Mouse (Mus musculus): ENCODE data around the gene Coq5.
A peak's percentile ranks its signal among the peaks of the same experiment; 100 is the strongest.

Gene Coq5

DNA sequence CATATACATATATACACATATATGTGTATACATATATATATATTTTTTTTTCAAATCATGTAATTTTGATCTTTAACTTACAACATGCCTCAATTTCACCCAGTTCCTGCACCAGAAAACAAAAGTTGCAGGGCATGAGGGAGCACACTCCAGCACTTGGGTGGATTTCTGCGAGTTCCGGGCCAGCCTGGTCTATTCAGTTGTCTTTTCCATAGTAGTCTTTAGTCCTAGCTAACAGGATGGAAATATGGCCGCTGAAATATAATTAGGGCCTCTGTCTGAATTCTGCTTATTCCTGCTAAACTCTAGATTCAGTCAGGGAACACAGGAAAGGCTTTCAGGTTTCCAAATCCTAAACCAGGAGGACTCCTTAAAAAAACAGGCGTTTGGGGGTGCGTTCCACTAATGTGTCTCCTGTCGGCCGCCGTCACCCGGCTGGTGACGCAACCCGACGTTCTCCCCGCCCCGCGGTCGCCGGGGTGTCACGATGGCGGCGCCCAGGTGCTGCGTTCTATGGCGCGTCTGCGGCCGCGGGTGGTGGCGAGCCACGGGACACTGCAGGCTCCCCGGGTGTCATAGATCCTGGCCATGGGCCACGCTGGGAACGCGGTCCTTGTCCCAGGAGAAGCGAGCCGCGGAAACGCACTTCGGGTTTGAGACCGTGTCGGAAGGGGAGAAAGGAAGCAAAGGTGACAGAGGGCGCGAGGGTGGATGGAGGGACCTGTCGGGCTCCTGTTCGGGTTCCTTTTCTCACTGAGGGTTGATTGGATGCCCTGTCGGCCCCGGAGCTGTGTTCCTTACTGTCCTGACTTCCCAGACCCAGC is at the start of gene Coq5:
TSS of gene Coq5 (plus strand) at position 441 of the 824 bp plus-strand sequence.
- DNase-seq (ENCODE audit: low spot score): peak; percentile 84

GRCm38 (mm10) chr5:115230830-115231551 is 48.5 kb upstream of the Coq5 start:
- no peak for DNase-seq (ENCODE audit: low spot score)

DNA sequence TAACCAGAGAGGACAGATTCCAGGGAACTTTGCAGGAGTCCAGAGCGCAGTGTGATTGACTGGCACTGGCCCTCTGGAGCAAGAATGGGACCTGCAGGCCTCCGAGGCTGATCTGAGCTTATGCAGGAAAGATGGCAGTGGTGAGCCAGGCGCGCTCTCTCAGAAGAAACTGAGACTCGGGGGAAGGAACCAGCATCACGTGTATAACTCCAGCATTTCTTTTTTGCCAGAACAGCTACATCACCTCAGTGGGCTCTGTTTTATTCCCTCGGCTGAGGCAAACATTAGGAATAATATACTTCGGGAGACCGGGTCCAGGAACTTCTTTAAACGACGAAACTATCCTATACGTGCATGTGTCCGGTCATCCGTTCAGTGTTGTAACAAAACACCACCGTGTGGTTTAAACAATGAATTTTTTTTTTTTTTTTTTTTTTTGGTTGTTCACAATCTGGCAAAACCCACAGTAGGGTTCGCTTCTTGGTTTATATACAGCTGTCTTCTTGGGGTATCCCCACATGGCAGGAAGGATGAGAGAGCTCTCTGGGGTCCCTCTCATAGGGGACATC is 47.8 kb upstream of the Coq5 start:
- DNase-seq (ENCODE audit: low spot score): no peak

DNA sequence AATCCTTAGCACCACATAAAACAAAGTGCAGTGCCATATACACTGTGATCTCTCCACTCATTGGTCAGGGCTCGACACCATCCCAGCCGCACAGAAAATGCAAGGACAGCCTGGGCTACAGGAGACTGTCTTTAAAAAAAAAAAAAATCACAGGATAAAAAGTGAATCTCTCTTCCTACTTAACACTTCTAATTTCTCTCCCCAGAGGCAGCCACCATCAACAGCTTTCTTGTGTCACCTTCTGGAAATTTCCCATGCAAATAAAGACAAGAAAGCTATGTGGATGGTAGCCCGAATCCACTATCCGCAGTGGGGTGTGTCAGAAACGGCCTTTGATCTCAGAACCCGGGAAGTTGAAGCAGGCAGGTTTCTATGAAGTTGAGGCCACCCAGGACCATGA is 47.0 kb upstream of the Coq5 start:
- DNase-seq (ENCODE audit: low spot score): no peak

DNA sequence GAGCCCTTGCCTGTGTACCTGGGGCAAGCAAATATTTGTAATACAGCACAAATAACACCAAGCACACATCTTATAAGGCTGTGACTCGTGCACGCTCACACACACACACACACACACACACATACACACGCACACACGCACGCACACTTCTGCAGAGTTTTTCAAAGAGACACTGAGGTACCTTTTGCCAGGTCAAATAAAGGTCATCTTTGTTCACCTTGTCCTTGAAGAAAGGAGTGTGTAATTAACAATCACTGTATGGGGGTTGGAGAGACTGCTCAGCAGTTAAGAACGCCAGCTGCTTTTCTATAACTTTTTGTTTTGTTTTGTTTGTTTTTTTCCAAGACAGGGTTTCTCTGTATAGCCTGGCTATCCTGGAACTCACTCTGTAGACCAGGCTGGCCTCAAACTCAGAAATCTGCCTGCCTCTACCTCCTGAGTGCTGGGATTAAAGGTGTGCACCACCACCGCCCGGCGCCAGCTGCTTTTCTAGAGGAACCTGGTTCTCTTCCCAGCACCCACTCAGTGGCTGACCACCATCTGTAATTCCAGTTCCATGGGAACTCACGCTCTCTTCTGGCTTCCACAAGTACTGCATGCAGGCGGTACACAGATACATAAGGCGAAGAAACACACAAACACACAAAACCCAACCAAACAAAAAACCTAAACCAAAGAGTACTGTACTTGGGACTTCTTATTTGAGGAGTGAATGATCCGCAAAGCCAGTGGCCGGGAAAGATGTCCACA is 46.3 kb upstream of the Coq5 start:
- no peak for DNase-seq (ENCODE audit: low spot score)

- DNase-seq (ENCODE audit: low spot score): no peak
Observed at GRCm38 (mm10) chr5:115234519-115234918, 44.9 kb upstream of the Coq5 start.

DNA sequence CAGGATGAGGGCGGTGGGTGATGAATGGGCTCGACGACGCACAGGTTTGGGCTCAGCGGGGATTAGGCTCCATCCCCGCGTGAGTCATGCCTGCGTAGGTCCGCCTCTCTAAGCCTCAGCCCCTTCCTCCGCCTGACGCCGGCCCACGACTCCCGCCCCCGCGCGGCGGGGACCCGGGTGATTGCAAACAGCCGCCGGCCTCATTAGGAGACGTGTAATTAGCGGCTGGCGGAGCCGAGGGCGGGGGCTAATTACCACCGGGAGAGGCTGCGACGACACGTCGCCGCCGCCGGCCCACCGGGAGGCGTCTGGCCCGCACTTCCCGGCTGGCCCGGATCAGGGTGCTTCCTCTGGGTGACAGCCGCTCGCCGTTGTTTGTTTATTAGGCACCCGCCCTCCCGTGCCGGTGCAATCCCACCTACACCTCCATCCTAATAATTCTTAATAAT is 44.1 kb upstream of the Coq5 start:
- no peak for DNase-seq (ENCODE audit: low spot score)

- DNase-seq (ENCODE audit: low spot score): peak; percentile 80
Observed at GRCm38 (mm10) chr5:115235786-115236263, 43.6 kb upstream of the Coq5 start, which contains the start of gene Pop5. Pop5 (plus strand) TSS chr5:115235836.

- DNase-seq (ENCODE audit: low spot score): peak; percentile 82
Observed at GRCm38 (mm10) chr5:115237803-115238728, 41.4 kb upstream of the Coq5 start.

DNA sequence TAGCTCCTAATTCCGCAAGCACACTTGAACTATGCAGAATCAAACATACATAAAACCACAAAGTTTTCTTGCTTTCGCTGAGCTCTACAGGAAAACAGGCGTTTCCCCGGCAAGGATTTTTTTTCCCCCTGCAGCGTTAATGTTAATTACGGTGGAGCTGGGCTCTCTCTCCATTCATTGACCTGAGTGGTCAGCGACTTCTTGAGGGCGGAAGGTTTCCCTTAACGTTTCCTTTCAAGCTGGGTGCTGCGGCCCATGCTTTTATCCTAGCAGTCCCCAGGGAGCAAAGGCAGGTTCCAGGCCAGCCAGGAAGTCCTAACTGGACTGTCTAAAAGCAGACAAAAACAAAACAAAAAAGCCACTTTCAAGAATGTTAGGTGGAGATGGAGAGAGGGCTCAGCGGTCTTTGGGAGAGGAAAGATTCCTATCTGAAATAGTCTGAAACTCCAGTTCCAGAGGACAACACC is 40.7 kb upstream of the Coq5 start:
- DNase-seq (ENCODE audit: low spot score): no peak

- no peak for DNase-seq (ENCODE audit: low spot score)
Observed at GRCm38 (mm10) chr5:115240191-115240590, 39.3 kb upstream of the Coq5 start.

- DNase-seq (ENCODE audit: low spot score): no peak
Observed at GRCm38 (mm10) chr5:115255472-115255871, 24.0 kb upstream of the Coq5 start.

DNA sequence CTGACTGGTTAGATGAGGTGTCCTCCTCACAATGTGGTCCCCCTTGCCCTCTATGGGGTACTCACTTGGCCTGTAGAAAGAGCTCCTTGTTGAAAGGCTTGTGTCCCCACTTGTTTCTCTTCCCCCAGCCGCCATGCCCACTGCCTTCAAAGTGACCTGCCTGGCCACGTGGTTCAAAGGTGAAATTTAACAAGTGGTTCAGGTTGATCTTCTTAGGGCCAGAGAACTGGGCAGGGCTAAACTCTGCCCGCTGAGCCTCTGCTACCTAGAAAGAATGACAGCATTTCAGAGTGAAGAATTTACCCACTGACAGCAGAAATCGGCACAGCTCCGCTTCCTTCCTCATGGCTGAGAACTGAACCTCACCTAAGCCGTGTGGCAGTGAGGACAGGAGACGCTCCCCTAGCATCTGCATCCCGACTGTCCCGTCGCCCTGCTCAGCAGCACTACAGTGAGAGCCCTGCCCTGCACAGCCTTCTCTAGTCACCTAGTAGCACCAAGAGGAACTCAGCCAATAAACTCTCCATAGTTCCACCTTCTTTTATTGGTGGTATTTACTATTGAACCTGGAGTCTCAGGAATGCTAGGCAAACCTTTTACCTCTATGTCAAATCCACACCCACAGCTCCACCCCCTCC is 22.4 kb upstream of the Coq5 start:
- DNase-seq (ENCODE audit: low spot score): no peak

DNA sequence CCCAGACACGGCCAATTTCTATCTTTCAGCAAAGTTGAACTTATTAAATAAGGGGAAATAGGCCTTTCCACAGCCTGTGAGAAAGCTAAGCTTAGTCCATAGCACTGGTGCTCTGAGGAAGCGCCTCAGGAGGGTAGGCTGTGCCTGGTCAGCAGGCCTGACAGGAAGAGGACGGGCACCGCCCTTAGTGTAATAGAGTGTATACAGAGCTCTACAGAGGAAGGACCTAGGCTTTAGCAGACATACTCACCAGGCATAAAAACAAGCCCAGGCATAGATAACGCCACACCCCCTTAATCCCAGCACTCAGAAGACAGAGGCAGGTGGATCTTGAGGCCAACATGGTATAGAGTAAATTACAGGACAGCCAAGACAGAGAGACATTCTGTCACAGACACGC is 19.1 kb upstream of the Coq5 start:
- no peak for DNase-seq (ENCODE audit: low spot score)

- no peak for DNase-seq (ENCODE audit: low spot score)
Observed at GRCm38 (mm10) chr5:115261141-115261540, 18.3 kb upstream of the Coq5 start.

DNA sequence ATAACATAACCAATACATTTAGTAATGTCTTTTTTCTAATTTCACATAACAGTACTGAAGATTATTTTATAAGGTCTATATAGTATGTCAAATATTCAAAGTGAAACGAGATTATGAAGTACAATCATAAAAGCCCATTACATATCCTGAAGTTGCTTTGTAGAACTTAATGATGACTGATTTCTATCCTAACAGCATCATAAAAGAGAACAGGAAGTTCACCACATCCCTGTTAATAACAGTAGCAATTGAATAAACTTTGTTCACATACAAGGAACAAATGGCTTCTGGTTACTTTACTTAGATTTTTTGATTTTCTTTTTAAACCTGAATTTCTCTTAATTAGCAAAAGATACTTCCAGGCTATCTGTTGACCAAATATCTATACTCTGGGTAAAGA is 17.6 kb upstream of the Coq5 start:
- DNase-seq (ENCODE audit: low spot score): no peak

DNA sequence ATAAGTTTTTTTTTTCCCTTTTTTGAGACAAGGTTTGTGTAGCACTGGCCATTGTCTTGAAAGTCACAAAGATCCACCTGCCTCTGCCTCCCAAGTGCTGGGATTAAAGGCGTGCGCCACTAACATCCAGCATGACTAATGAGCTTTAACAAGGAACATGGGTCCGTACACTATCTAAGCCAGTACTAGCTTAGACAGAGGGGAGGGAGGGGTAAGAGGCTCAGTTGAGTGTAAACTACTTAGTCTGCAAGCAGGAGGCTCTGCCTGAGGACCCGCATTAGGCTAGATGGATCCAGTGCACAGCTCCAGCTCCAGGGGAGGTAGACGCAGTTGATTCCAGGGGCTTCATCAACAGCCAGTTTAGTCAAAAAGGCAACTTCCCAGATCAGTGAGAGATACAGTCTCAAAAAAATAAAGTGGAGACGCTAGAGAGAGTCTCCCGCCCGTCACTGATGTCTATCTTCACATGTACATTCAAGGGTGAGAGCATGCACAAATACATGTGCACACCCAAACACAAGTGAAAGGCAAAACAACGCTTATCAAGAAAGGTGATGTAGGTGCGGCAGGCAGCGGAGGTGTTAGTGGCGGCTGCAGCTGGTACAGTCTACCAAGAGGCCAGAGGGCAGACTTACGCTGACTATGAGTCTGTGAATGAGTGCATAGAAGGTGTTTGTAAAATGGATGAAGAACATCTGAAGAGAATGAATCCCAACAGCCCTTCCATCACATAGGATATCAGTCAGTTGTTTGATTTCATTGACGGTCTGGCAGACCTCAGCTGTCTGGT is 16.8 kb upstream of the Coq5 start:
- DNase-seq (ENCODE audit: low spot score): no peak

DNA sequence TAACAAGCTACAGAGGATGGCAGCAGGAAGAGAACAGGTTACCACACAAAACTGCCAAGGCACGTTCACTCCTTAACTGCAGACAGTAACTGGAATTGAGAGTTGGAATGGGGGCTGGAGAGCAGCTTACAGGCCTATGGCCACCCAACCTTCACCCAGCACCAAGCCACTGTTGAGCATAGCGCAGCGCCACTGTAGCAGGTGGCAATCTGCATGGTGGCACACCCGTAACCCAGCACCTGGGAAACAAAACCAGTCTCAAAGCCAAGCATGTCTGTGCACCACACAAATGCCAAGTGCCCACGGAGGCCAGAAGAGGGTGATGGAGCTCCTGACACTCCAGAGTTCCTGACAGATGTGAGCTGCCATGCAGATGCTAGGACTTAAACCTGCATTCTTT is 13.1 kb upstream of the Coq5 start:
- DNase-seq (ENCODE audit: low spot score): no peak

GRCm38 (mm10) chr5:115266787-115267468 is 12.5 kb upstream of the Coq5 start:
- DNase-seq (ENCODE audit: low spot score): peak; percentile 54

Measured in spleen, adult 12 weeks (tissue).